Mouse (Mus musculus): ENCODE measurements around the gene Babam2. TPM values are rescaled to one million over a fixed set of nuclear protein-coding genes. Genes with fewer than 3 reads are reported as not detected.
A peak's percentile ranks its signal among the peaks of the same experiment; 100 is the strongest.
"Not testable (repeated sequence)": the region's sequence is repeated elsewhere in the genome, so short reads cannot be mapped to it uniquely, and the experiment has no call there.

The Babam2 gene
- total RNA-seq, 2 experiments from 2014 or later: 63.9 to 123 TPM

DNA sequence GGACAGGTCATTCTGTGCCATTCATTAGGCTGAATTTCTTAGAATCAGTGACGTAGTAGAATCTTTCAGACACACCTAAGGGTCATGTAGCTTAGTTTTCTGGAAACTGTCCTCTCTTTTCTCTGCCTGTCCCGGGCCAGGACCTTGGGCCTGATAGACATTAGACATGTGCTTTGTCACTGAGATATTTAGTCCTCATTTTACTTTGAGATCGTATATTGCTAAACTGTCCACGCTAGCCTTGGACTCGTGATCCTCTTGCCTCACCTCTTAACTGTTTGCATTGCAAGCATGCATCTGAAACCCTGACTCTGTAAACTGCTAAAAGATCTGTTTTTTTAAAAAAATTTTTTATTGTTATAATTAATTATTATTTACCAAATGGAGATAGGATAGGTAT, 74.0 kb downstream of the Babam2 start:
- no peak for ATAC-seq (replicated peaks; ENCODE audit: poor library complexity, severe bottlenecking)

DNA sequence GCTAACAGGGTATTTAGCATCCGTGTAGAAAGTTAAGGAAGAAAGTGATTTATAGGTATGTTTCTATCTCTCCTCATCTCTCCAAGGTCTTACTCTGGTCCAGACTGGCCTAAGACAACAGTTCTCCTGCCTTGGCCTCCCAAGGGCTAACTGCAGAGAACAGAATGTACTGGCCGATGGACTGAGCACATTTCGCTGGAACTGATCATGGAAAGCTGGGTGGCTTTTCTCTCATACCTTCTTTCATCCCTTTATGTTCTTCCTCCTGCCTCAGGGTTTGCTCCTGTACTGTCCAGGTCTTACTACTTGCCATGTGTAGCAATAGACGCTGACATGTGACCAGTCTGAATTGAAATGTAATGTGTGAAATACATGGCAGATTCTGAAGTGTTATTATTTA, 74.4 kb downstream of the Babam2 start:
- no peak for ATAC-seq (replicated peaks; ENCODE audit: poor library complexity, severe bottlenecking)

DNA sequence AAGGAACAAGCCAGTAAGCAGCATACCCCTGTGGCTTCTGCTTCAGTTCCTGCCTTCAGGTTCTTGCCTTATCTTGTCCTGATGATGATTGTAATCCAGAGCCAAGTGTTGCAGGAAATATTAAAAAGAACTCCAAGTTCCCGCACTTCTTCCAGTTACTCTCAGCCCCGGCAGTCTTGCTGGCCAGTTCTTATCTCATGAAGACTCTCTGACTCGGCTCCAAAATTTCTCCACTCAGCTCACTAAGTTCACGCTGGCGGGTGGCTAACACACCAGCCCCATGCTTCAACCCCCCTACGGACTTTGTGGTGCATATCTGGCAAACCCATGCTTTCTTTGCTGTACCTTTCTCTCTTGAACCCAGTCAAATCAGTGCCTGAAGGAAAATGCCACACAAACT, 77.5 kb downstream of the Babam2 start:
- no peak for ATAC-seq (replicated peaks; ENCODE audit: poor library complexity, severe bottlenecking)

DNA sequence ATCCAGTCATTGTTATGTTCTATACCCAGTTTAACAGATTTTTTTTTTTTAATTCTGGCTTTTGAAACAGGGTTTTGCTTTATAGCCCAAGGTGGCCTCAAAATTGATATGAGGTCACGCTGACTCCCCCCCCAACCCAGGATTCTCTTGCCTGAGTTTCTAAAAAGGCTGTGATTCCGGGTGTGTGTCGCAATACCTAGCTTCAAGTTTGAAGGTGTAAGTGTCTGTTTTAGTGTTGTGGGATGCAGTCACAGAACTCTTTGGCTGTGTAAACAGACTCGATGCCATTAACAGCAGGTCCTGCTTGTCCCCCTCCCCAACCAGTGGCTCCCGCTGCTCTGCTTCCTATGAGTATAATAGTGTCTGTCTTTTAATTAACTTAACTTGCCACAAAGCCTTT, 84.1 kb downstream of the Babam2 start:
- no peak for ATAC-seq (replicated peaks; ENCODE audit: poor library complexity, severe bottlenecking)

DNA sequence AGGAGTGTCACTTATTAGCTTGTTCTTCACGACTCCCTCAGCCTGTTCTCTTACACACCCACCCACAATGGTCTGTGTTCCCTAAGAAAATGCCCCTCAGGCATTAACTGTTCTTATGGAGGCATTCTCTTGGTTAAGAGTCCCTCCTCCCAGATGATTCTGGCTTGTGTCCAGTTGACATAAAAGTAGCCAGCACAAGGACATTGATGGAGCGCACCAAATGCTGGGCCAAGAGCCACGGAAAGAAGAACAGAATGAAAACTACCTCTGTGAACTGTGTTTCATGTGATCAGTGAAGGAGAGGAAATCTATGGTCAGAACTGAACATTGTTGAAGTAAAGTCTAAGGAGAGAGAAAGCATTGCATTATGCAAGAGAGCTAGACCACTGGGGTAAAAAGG, 89.7 kb downstream of the Babam2 start:
- no peak for ATAC-seq (replicated peaks; ENCODE audit: poor library complexity, severe bottlenecking)

DNA sequence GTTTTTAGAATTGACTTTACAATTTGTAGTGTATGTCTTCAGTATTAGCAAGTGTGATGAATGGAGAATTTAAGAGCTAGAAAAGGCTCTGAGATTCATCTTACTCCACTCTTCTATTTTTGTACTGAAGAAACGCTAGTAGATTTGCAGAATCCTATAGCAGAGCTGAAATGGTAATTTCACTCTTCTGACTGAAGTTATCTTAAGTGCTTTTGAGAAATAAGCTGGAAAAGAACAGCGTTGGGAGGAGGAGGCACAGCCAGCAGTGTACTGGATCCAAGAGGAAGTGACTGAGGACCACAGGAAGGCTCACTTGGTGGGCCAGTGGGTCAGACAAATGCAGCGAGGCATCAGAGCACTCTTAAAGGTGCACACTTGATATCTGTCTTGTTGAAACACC, 90.1 kb downstream of the Babam2 start:
- ATAC-seq (replicated peaks; ENCODE audit: poor library complexity, severe bottlenecking): no peak

DNA sequence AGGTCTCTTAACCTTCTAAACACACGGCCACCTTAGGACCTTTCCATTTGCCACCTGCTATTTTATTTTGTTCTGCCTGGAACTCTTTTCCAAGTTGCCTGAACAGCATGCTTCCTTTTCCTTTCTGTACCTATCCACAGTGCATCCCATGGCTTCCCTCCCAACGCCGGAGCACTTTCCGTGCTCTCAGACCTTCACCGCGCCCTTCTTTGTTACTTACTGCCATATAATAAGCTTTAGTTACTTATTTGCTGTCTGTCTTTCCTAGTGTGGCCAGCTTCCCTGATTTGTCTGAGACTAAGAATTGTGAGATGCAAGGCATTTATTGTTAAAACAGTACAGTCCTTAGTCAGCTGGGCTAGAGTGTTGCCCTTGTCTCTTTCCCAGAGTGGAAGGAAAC, 94.9 kb downstream of the Babam2 start:
- no peak for ATAC-seq (replicated peaks; ENCODE audit: poor library complexity, severe bottlenecking)

DNA sequence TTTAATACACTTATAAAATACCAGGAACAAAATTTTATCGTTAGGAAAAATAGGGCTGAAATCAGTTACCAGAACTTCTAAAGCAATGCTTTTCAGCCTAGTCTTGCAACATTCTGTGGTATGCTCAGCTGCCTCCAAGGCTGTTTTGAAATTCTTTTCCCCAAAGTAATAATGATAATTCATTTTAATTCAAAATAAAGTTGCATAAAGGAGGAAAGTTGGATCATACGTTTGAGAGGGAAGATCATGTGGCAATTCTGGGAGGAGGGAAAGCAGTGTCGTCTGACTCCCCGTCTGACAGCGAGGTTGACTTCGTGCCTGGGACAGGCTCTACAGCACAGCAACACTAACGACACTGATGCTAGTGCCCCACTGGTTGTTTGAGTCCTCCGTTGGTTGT, 95.4 kb downstream of the Babam2 start:
- peak; percentile 78 for ATAC-seq (replicated peaks; ENCODE audit: poor library complexity, severe bottlenecking)

DNA sequence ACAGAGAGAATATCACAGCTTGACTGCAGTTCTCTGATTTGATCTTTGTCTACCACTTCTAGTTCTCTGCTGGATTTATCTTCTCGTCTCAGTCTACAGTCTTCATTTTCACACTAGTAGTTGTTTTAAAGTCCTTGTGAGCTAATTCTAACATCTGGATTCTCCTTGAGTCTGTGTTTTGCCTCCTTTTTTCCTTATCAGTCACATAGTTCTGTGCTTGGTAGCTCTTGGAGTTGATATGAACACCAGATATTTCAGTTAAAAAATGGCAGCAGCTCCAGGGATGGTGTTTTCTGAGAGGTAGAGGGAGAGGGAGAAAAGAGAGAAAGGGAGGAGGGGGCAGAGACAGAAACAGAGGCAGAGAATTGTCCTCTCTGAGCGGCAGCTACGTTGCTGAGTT, 97.9 kb downstream of the Babam2 start:
- ATAC-seq (replicated peaks; ENCODE audit: poor library complexity, severe bottlenecking): no peak

DNA sequence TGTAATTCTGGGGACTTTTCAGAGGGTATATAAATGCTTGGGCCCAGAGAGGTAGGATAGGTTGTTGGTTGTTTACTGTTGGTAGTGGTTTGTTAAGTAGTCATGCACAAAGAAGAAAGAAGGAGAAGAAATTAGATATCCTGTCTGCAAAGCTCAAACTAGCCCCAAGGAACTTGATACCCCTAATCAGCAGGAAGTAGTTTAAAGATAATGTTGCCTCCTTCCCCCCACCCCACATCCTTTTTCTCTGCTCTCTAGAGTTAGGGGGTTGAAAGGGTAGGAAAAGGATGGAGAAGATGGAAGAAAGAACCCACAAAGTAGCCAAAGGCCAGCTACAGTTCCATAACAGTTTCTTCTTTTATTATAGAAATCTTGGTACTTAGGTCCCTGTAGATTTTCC, 99.5 kb downstream of the Babam2 start:
- no peak for ATAC-seq (replicated peaks; ENCODE audit: poor library complexity, severe bottlenecking)

DNA sequence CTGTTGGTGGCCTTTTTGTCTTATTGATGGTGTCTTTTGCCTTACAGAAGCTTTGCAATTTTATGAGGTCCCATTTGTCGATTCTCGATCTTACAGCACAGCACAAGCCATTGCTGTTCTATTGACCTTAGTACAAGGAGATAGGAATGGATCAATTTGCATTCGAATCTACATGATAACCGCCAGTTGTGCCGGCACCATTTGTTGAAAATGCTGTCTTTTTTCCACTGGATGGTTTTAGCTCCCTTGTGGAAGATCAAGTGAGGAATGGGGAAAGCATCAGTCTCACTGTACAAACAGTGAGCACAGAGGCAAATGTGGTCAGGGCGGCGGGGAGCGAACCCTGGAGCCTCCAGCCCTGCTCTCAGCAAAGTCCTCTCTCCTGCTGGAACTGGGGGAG, 106.7 kb downstream of the Babam2 start:
- ATAC-seq (replicated peaks; ENCODE audit: poor library complexity, severe bottlenecking): not testable (repeated sequence)

DNA sequence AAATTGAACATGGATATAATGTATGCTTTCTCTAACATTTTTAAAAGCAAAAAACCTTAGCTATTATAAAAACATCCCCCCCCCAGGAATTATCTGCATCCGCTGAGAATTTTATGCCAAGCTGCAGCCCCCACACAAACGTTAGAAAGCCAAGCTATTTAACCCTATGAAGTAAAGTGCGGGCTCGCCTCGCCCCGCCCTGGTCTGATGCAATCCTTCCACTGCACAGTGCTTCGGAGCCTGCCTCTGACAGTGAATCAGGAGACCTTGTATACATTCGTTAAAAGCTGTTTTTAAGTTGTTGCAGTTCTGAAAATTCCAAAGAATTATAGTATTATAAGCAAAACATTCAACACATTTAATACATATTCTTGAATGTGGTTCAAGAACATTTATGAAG, 107.3 kb downstream of the Babam2 start:
- peak; percentile 62; the same call in 1 of the 2 replicates for ATAC-seq (replicated peaks; ENCODE audit: poor library complexity, severe bottlenecking)

DNA sequence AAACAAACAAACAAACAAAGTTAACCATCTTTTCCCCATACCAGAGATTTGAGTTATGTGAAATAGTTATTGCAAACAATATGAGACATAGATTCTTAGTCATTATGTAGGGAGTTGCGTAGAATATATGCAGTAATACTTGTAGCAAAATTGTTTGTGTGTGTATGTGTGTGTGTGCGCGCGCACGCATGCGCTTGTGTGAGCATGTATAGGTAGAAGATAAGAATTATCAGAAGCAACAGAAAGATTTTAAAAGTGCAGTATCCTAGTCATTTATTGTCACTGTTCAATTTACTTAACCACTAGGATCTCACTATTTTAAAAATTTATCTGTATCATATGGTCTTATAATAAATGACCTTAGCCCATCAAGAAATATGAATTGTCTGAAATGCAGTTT, 109.8 kb downstream of the Babam2 start:
- ATAC-seq (replicated peaks; ENCODE audit: poor library complexity, severe bottlenecking): no peak

DNA sequence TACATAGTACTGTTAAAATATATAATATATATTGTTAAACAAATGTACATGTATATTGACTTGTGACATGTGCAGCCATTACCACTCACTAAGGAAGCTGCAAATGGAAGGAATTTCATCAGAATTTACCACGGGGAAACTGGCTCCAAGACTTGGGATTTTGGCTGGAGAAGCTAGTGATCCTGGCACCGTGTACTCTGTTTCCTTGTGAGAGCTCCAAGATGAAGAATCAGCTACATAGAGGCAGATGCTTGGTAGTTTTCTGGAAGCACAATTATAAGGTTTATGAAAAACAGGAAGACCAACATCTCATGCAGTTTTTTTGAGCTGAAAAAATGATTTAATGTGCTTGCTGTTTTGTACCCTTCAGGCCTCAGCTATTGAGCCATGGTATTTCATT, 110.8 kb downstream of the Babam2 start:
- ATAC-seq (replicated peaks; ENCODE audit: poor library complexity, severe bottlenecking): no peak

DNA sequence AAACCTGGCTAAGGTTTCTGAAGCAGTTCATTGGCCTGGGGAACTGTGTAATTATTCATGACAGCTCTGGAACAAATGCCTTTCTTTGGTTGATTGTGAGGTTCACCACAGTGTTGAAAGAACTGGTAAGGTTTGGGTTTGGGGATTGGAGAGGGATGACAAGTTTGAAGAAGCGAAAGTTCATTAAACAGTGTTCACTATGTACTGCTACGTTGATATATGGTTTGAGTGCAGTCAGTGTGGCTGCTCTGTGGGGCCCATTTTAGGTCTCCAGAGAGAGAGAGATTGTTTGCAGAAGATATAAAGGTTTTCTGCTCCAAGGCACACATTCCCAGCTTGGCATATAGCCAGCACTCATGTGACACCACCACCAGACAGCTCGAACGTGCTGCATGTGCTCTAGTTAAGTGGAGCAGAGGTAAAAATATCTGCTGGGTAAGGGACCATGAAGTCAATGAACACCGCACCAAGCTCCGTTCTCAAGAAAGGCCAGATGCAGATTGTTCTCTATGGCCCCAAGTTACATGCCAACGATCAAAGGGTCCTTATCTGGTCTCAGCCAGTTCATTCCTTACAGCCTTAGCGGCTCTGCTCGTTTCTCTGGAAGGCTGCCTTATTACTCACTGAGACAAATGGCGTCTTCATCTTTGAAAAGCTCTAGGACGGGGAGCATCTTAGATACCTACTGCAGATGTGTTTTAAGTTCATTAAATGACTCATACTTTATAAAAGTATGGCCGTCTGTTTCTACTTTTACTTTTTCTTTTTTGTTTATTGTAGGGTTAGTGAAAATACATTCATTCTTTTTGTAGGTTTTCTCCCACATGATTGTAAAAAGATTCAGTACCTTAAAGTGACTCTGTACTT, 113.5 kb downstream of the Babam2 start:
- peak; percentile 53 for ATAC-seq (replicated peaks; ENCODE audit: poor library complexity, severe bottlenecking)

DNA sequence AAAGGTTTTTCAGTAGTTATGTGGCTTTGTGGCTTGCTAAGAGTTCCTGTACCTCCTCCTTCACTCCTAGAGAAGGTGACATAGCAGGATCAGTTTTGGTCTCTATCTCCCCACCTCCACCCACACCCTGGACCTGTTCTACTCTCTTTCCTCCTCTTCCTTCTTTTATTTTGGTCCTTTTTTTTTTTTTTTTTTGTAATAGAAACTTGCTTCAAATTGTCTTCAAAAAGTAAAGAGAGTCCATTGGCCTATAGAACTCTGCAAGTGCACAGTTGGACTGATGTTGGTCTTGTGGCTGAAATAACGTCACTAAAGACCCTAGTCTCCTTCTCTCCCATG, 114.1 kb downstream of the Babam2 start:
- no peak for ATAC-seq (replicated peaks; ENCODE audit: poor library complexity, severe bottlenecking)

DNA sequence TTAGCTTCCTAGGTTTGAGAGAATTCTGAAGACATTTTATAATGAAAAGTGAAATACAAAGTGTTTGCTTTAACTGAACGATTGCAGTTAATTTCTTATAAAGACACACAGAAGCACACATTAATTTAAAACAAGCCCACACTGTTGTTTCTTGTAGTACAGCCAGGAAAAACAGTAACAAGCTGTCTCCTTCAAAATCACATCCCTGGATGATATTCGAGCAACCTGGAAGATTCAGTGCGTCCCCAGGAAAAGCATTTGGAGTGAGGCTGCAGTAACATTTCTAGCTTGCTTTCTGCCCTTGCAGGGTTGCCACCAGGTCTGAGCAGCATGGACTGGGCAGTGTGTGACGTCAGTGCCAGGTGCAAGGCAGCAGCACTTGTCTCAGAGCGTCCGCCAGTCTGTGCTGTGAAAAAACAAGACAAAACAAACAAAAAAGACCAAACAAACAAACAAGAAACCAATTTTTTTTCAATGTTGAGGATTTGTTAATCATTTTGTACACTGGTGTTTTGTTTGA, 115.7 kb downstream of the Babam2 start:
- no peak for ATAC-seq (replicated peaks; ENCODE audit: poor library complexity, severe bottlenecking)

DNA sequence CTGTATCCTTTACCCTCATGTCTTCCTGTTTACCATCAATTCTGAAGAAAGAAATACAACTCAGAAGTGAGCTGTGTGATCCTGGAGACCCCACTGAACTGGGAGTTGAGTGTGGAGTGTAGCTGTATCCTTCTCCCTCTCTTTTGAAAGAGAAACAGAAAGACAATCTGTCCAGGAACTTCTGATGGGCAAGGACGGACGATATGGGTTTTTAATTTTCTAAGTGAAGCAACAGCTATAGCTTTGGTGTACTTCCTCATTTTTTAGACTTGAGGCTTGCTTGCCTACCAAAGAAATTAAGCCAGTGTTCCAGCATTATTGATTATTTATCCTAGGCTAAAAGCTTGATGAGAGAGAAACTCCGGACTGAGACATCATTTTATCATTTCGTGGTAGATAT, 116.6 kb downstream of the Babam2 start:
- peak; percentile 67 for ATAC-seq (replicated peaks; ENCODE audit: poor library complexity, severe bottlenecking)

DNA sequence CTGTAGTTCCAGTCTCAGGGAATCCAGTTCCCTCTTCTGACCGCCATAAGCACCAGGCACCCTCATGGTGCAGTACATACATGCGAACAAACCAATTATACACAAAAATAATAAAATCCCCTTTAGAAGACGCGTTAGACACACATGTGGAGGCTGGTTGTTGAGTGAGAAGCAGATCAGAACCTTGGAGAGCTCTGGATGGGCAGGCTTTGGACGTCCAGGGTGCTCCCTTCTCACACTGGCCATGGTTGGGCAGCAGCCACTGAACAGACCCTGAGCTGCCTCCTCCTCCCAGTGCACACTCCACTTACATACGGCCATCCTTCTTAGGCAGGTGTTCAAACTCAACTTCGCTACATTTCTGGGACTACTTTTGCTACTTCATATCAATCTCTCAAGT, 117.6 kb downstream of the Babam2 start:
- no peak for ATAC-seq (replicated peaks; ENCODE audit: poor library complexity, severe bottlenecking)

DNA sequence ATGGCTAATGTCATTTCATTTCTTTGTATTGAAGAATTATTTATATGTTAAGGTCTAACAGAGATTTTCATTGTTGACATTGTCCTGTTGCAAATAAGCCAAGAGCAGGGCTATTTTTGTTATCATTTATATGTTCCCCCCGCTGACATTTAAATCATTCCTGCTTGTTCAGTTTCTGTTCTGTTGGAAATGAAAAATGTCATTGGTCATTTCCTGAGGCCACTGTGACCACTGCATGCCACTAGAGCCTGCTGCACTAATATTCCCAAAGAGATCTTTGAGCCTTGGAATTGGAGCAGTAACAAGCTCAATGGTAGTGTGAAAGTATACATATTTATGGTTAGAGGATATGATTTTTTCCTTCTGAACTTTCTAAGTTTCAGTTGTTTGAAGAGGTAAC, 118.6 kb downstream of the Babam2 start:
- no peak for ATAC-seq (replicated peaks; ENCODE audit: poor library complexity, severe bottlenecking)

DNA sequence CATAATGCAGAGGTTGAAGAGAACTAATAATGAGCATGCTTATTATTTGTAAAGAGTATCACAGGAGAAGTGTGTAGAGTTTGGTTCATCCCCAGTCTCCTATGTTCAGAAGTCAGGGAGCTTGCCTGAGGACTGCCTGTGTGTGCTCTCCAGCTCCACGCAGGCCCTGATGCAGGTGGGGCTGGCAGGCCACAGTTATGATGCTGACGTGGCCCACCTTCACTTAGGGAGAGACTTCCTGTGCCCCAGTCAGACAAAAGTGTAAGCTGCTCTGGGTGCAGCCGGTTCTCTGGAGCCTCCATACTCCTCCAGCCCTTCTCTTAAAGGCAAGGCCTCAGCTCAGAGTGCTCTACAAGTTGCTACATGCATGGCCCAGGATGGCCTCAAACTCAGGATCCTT, 123.3 kb downstream of the Babam2 start:
- no peak for ATAC-seq (replicated peaks; ENCODE audit: poor library complexity, severe bottlenecking)

DNA sequence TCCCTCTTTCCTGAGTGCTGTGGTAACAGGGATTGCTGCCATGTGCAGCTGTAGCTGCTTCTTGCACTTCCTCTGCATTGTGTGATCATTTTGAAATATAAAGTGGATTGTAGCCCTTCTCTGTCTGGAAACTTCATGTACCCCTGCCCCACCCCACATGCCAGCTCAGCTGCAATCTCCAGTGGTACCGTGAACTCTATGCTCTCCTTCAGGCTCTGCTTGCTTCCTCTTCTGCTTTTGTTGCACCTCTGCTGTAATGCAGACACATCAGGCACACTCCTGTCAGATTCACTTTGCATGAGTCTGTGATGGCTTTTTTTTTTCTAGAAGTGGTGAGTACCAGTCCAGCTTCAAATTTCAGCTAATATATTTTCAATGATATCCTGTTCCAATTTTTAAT, 123.7 kb downstream of the Babam2 start:
- ATAC-seq (replicated peaks; ENCODE audit: poor library complexity, severe bottlenecking): peak; percentile 59

All from granulocyte monocyte progenitor cell, adult 5-6 weeks (primary cell).